Mouse (Mus musculus) CH12.LX (cell line): ENCODE measurements around the gene Abca1. TPM values are rescaled to one million over a fixed set of nuclear protein-coding genes. Genes with fewer than 3 reads are reported as not detected.

ENCODE experiments used
- DNase-seq: peaks from one replicate; pipeline ENCODE4 v3.0.0-alpha.2; 2013; ENCODE audit errors: extremely low read depth
- H3K27ac ChIP-seq: 2 replicates; pipeline ENCODE4 v1.5.1; 2012; ENCODE audit warnings: low read depth, mild to moderate bottlenecking, control low read depth, moderate library complexity; ENCODE audit not compliant: insufficient read depth
- H3K27me3 ChIP-seq: replicated peaks from 2 replicates; pipeline ENCODE3; 2012; ENCODE audit warnings: inconsistent platforms
- H3K36me3 ChIP-seq, 2 experiments: replicated peaks in 1 of 2; 2 replicates each; pipeline versions ENCODE3 to v1.6.1; 2012; ENCODE audit warnings: inconsistent platforms in 1 of 2, low read length in 1 of 2, mild to moderate bottlenecking in 1 of 2, mixed read lengths in 1 of 2, moderate library complexity in 1 of 2; ENCODE audit not compliant: control insufficient read depth in 1 of 2, insufficient read depth in 1 of 2
- H3K4me1 ChIP-seq, 2 experiments: 2 replicates each; pipeline ENCODE4 v1.6.1; 2012; ENCODE audit warnings: inconsistent platforms in 1 of 2, moderate library complexity in 1 of 2; ENCODE audit not compliant: insufficient read depth in 2 of 2, control insufficient read depth in 1 of 2
- H3K4me2 ChIP-seq: 2 replicates; pipeline ENCODE4 v1.6.1; 2012; ENCODE audit warnings: low read depth, mild to moderate bottlenecking, control low read depth; ENCODE audit not compliant: poor library complexity, insufficient read depth, severe bottlenecking
- H3K4me3 ChIP-seq, 3 experiments: fragments of 150-350 bp in 1 of 3; sonication (generic) in 1 of 3; replicated peaks in 1 of 3; 2 replicates each; pipeline versions ENCODE3 to v1.5.1; 2011 to 2012; ENCODE audit warnings: low read depth in 2 of 3, low read length in 2 of 3, mild to moderate bottlenecking in 2 of 3, moderate library complexity in 2 of 3, control low read depth in 1 of 3, improper control_type of control experiment in 1 of 3, inconsistent platforms in 1 of 3, mixed read lengths in 1 of 3; ENCODE audit not compliant: poor library complexity in 1 of 3
- H3K79me2 ChIP-seq: replicated peaks from 2 replicates; pipeline ENCODE4 v1.6.1; 2012; ENCODE audit warnings: mild to moderate bottlenecking, moderate library complexity; ENCODE audit not compliant: control insufficient read depth, poor library complexity, insufficient read depth, severe bottlenecking; ENCODE audit errors: extremely low read depth
- H3K9ac ChIP-seq: 2 replicates; pipeline ENCODE4 v1.6.1; 2012; ENCODE audit warnings: low read depth, mild to moderate bottlenecking, control low read depth, moderate library complexity; ENCODE audit not compliant: insufficient read depth
- H3K9me3 ChIP-seq: replicated peaks from 2 replicates; pipeline ENCODE3; 2012; ENCODE audit warnings: low read length, inconsistent platforms, mixed read lengths
- BHLHE40 ChIP-seq: IDR thresholded peaks from 2 replicates; pipeline ENCODE4 v1.6.1; 2011; ENCODE audit warnings: mild to moderate bottlenecking, low read depth, low read length, improper control_type of control experiment
- E2F4 ChIP-seq: IDR thresholded peaks from 2 replicates; pipeline ENCODE4 v1.6.1; 2011; ENCODE audit warnings: low read depth, low read length, improper control_type of control experiment; ENCODE audit not compliant: insufficient replicate concordance
- EP300 ChIP-seq: IDR thresholded peaks from 2 replicates; pipeline ENCODE4 v1.6.1; 2011; ENCODE audit warnings: low read length, improper control_type of control experiment
- JUND ChIP-seq: conservative IDR thresholded peaks from 2 replicates; pipeline ENCODE4 v1.6.1; 2011; ENCODE audit warnings: low read depth, low read length, improper control_type of control experiment
- MAFK ChIP-seq: IDR thresholded peaks from 2 replicates; pipeline ENCODE4 v1.6.1; 2011; ENCODE audit warnings: low read length, improper control_type of control experiment; ENCODE audit not compliant: insufficient replicate concordance
- MAX ChIP-seq: IDR thresholded peaks from 2 replicates; pipeline ENCODE4 v1.6.1; 2011; ENCODE audit warnings: low read length, improper control_type of control experiment
- MAZ ChIP-seq: IDR thresholded peaks from 2 replicates; pipeline ENCODE4 v1.6.1; 2012; ENCODE audit warnings: low read depth, mild to moderate bottlenecking, inconsistent platforms, low read length, improper control_type of control experiment, moderate library complexity
- MXI1 ChIP-seq: IDR thresholded peaks from 2 replicates; pipeline ENCODE4 v1.6.1; 2011; ENCODE audit warnings: mild to moderate bottlenecking, low read depth, low read length, improper control_type of control experiment
- MYC ChIP-seq: IDR thresholded peaks from 2 replicates; pipeline ENCODE4 v1.6.1; 2011; ENCODE audit warnings: low read depth, mild to moderate bottlenecking, improper control_type of control experiment, low read length
- NRF1 ChIP-seq: IDR thresholded peaks from 2 replicates; pipeline ENCODE4 v1.6.1; 2014; ENCODE audit warnings: low read depth, mild to moderate bottlenecking, inconsistent platforms, low read length, improper control_type of control experiment, moderate library complexity
- POLR2A ChIP-seq: IDR thresholded peaks from 2 replicates; pipeline ENCODE4 v1.6.1; 2011; ENCODE audit warnings: low read depth, mild to moderate bottlenecking, improper control_type of control experiment, low read length
- RAD21 ChIP-seq: IDR thresholded peaks from 2 replicates; pipeline ENCODE4 v1.6.1; 2011; ENCODE audit warnings: low read depth, mild to moderate bottlenecking, low read length, improper control_type of control experiment, moderate library complexity
- SIN3A ChIP-seq: IDR thresholded peaks from 2 replicates; pipeline ENCODE4 v1.6.1; 2012; ENCODE audit warnings: low read length, improper control_type of control experiment, inconsistent platforms
- SMC3 ChIP-seq: IDR thresholded peaks from 2 replicates; pipeline ENCODE4 v1.6.1; 2011; ENCODE audit warnings: low read depth, low read length, improper control_type of control experiment
- UBTF ChIP-seq: IDR thresholded peaks from 2 replicates; pipeline ENCODE4 v1.6.1; 2012; ENCODE audit warnings: low read depth, mild to moderate bottlenecking, inconsistent platforms, low read length, improper control_type of control experiment, moderate library complexity
- USF1 ChIP-seq: IDR thresholded peaks from 2 replicates; pipeline ENCODE4 v1.6.1; 2014; ENCODE audit warnings: low read depth, mild to moderate bottlenecking, inconsistent platforms, low read length, improper control_type of control experiment
- USF2 ChIP-seq: conservative IDR thresholded peaks from 2 replicates; pipeline ENCODE4 v1.6.1; 2011; ENCODE audit warnings: low read depth, low read length, improper control_type of control experiment
- ZKSCAN1 ChIP-seq: IDR thresholded peaks from 2 replicates; pipeline ENCODE4 v1.6.1; 2012; ENCODE audit warnings: low read depth, inconsistent platforms, low read length, improper control_type of control experiment, borderline replicate concordance
- dilution Hi-C: fragments of 300-500 bp; cut with MboI; formaldehyde crosslinking; loops from 2 replicates; pipeline ENCODE4 v1.14.3; 2020; ENCODE audit warnings: low sequenced_read_pairs; ENCODE audit not compliant: extremely low pct_unique_long_range_greater_than_20kb, extremely low pct_ligation_motif_present
- in situ Hi-C: fragments of 300-500 bp; cut with MboI; formaldehyde crosslinking; loops from 3 replicates; pipeline ENCODE4 v1.14.3; 2019; ENCODE audit warnings: low sequenced_read_pairs, low pct_ligation_motif_present, low pct_unique_long_range_greater_than_20kb, mixed read lengths
- polyA plus RNA-seq: library from polyadenylated mRNA; unstranded; fragments of >175 nt; gene quantifications from 2 replicates; pipeline ENCODE4 v1.2.1, GENCODE M21; 2012; ENCODE audit warnings: low read depth; ENCODE audit not compliant: insufficient read length
- total RNA-seq, 2 experiments: library from RNA; depleted of rRNA; stranded (reverse); fragments of 300-350 nt in 1 of 2; fragments of >200 nt in 1 of 2; gene quantifications; 2 replicates each; pipeline ENCODE4 v1.2.3; 2012 to 2014

Gene Abca1
- total RNA-seq (2012; rRNA removed) (0.08 and 0.13 TPM in 2 replicates), total RNA-seq (2014; rRNA removed) (0.35 and 0.46 TPM in 2 replicates), polyA plus RNA-seq (0.46 and 0.55 TPM in 2 replicates)

- H3K9me3 ChIP-seq = no peaks in the 10 kb centered on the region
- H3K36me3 ChIP-seq = no peaks in the 10 kb centered on the region
- peak; percentile 88 for DNase-seq
- H3K4me1 ChIP-seq = peaks cover 0 to 23% of the 10 kb centered on the region in 2 experiments; a peak in 2 of 4 replicates
- no peak within 1 kb of the TSS for H3K9ac ChIP-seq
- no peaks in the 10 kb centered on the region for H3K79me2 ChIP-seq
- in situ Hi-C loops = no loop called here
- dilution Hi-C loops = no loop called here
- peak within 1 kb of the TSS; percentile 59 for H3K4me2 ChIP-seq
- TF ChIP-seq SIN3A (peak; percentile 97), USF1 (peak; percentile 25; the same call in 1 of the 2 replicates), MXI1 (peak; percentile 91), MAFK (no peak), SMC3 (no peak), MAX (peak; percentile 93), NRF1 (peak; percentile 62), BHLHE40 (peak; percentile 62)
- no peak within 1 kb of the TSS for H3K27ac ChIP-seq
- peaks cover 20% of the 10 kb centered on the region for H3K27me3 ChIP-seq
- peak within 1 kb of the TSS in 2 of 3 experiments; percentile 26 to 51 for H3K4me3 ChIP-seq
Measured at GRCm38 (mm10) chr4:53159767-53160166, at the start of gene Abca1. TSS of gene Abca1 (minus strand) at chr4:53159895.

DNA sequence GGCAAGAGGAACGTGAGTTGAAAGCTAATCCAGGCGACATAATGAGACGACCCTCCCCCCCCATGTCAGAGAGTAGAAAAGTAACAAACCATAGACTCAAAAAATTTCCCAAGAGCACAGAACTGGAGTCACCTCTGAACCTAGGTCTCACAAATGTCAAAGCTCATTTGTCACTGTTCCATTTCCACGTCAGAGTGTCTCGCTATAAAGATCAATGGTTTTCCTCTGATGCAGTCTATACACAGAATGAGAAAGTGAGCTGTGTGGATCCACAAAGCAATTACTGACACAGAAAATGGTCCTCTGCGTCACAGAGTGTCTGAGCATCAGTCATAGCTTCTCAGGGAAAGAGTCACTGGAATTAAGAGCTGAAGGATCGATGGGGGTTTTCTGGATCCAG is 44.8 kb upstream of the Abca1 start:
- no peaks in the 10 kb centered on the region for H3K4me1 ChIP-seq
- in situ Hi-C loops = no loop called here

More for the DNA sequence above, 44.8 kb upstream of the Abca1 start:
- no peaks in the 10 kb centered on the region for H3K9me3 ChIP-seq
- TF ChIP-seq MAZ (no peak), RAD21 (no peak), ZKSCAN1 (no peak), POLR2A (no peak), MXI1 (no peak), JUND (no peak), E2F4 (no peak), UBTF (no peak), MAFK (no peak), EP300 (no peak), MYC (no peak), USF2 (no peak), BHLHE40 (no peak)
- TF ChIP-seq, all 38 proteins: peak for 0
- Histone ChIP-seq H3K4me3 (no peak overlapping the region), H3K36me3 (no peaks in the 10 kb centered on the region), H3K79me2 (no peaks in the 10 kb centered on the region), H3K27ac (no peak overlapping the region), H3K4me2 (no peak overlapping the region), H3K27me3 (no peaks in the 10 kb centered on the region), H3K9ac (no peak overlapping the region)
- no peak for DNase-seq
- dilution Hi-C loops = no loop called here
